Mouse (Mus musculus): ENCODE measurements around the gene Zfp579.

- no peak for TF ChIP-seq EP300 (optimal IDR thresholded peaks at IDR 0.05)
- no peak for TF ChIP-seq CTCF (IDR thresholded peaks at IDR 0.05; ENCODE audit: low read depth)
These were observed 47.6 kb downstream of the Zfp579 start for GRCm38 (mm10) chr7:4948386-4948785.
